8 mouse cellular contexts compared by ENCODE assay signal in genomic region chr13:107072345-107073038, GRCm38 (mm10). TPM values are rescaled to one million over a fixed set of nuclear protein-coding genes. Genes with fewer than 3 reads are reported as not detected.
DNase-seq lines count a peak whose midpoint lies in the region; ATAC-seq and TF ChIP-seq lines count a peak whose summit lies in the region.

No protein-coding gene starts in this region.

- H3K9ac ChIP-seq in heart, embryonic 13.5 days, result peak overlapping the region; percentile 76
- peak overlapping the region; percentile 52 for H3K9ac ChIP-seq in forebrain, postnatal 0 days
- H3K9ac ChIP-seq in liver, postnatal 0 days (replicated peaks), result 0 out of 2 replicates have a peak overlapping the region, but pooled peaks have one; percentile 7

- no peak for TF ChIP-seq EP300 in liver, postnatal 0 days (IDR thresholded peaks at IDR 0.05; ENCODE audit: low read depth)

- no peaks in the 10 kb centered on the region; the same call in 1 of the 2 replicates for H3K27me3 ChIP-seq in heart, embryonic 13.5 days (replicated peaks)
- no peaks in the 10 kb centered on the region for H3K27me3 ChIP-seq in forebrain, postnatal 0 days (ENCODE audit: insufficient read depth, low read length)
- H3K27me3 ChIP-seq in liver, postnatal 0 days (ENCODE audit: insufficient read depth, low read length), result no peaks in the 10 kb centered on the region

- DNase-seq in heart, postnatal 36 days, result no peak
- DNase-seq in R1 (ENCODE audit: low read depth, low spot score), result peak; percentile 11
- no peak for DNase-seq in forebrain, postnatal 0 days
- DNase-seq in liver, postnatal 0 days, result no peak
- no peak for DNase-seq in adrenal gland, adult (ENCODE audit: inconsistent age in 2 of 2, low spot score in 1 of 2)
- DNase-seq in thymus, postnatal 10 days (ENCODE audit: low spot score in 2 of 2), result no peak
- no peak for DNase-seq in right cerebral cortex, postnatal 10 days (ENCODE audit: low spot score in 2 of 2)

- H3K4me3 ChIP-seq in heart, embryonic 13.5 days, result peak overlapping the region; percentile 49
- H3K4me3 ChIP-seq in forebrain, postnatal 0 days (ENCODE audit: low read depth, low read length), result peak overlapping the region; percentile 21; the same call in 1 of the 2 replicates
- peak overlapping the region; percentile 24; the same call in 1 of the 2 replicates for H3K4me3 ChIP-seq in liver, postnatal 0 days (ENCODE audit: low read depth, low read length)

- WGBS in heart, embryonic 13.5 days, result 34% methylated on average over 11 of the region's 11 CpGs
- WGBS in forebrain, postnatal 0 days, result 13% methylated on average over 11 of the region's 11 CpGs
- WGBS in liver, postnatal 0 days (ENCODE audit: insufficient replicate concordance), result 58% methylated on average over 11 of the region's 11 CpGs

- H3K9me3 ChIP-seq in heart, embryonic 13.5 days, result no peaks in the 10 kb centered on the region
- no peaks in the 10 kb centered on the region for H3K9me3 ChIP-seq in forebrain, postnatal 0 days (ENCODE audit: low read length)
- H3K9me3 ChIP-seq in liver, postnatal 0 days (ENCODE audit: low read length), result no peaks in the 10 kb centered on the region

- H3K36me3 ChIP-seq in heart, embryonic 13.5 days, result no peaks in the 10 kb centered on the region
- H3K36me3 ChIP-seq in forebrain, postnatal 0 days (ENCODE audit: insufficient read depth), result no peaks in the 10 kb centered on the region
- no peaks in the 10 kb centered on the region for H3K36me3 ChIP-seq in liver, postnatal 0 days (replicated peaks; ENCODE audit: insufficient read depth, low read length)

- H3K4me1 ChIP-seq in heart, embryonic 13.5 days, result peaks cover 15% of the 10 kb centered on the region
- peaks cover 12% of the 10 kb centered on the region for H3K4me1 ChIP-seq in forebrain, postnatal 0 days (ENCODE audit: insufficient read depth)
- H3K4me1 ChIP-seq in liver, postnatal 0 days (ENCODE audit: insufficient read depth), result peaks cover 23% of the 10 kb centered on the region

- ATAC-seq in heart, embryonic 13.5 days (ENCODE audit: extremely low read depth, insufficient number of reproducible peaks, low FRiP score, low TSS enrichment), result no peak; the same call in 1 of the 2 replicates
- peak; percentile 54 for ATAC-seq in forebrain, postnatal 0 days
- no peak for ATAC-seq in liver, postnatal 0 days

- intact Hi-C loops in heart, postnatal 36 days (cut with DNase I), result no loop called here

- H3K27ac ChIP-seq in heart, embryonic 13.5 days (replicated peaks), result peak overlapping the region; percentile 48
- peak overlapping the region; percentile 69 for H3K27ac ChIP-seq in forebrain, postnatal 0 days (ENCODE audit: low read depth, low read length)
- H3K27ac ChIP-seq in liver, postnatal 0 days (ENCODE audit: low read depth), result no peak overlapping the region

- no peak for TF ChIP-seq CTCF in forebrain, postnatal 0 days (IDR thresholded peaks at IDR 0.05; ENCODE audit: low read depth)
- TF ChIP-seq CTCF in liver, postnatal 0 days (IDR thresholded peaks at IDR 0.05; ENCODE audit: low read depth), result no peak

- H3K4me2 ChIP-seq in heart, embryonic 13.5 days, result peak overlapping the region; percentile 77
- H3K4me2 ChIP-seq in forebrain, postnatal 0 days (ENCODE audit: low read depth), result peak overlapping the region; percentile 48
- H3K4me2 ChIP-seq in liver, postnatal 0 days (ENCODE audit: low read depth, low read length), result peak overlapping the region; percentile 65

RNA-seq across cellular contexts. Expression of gene Kif2a, which starts 50.6 kb away (rescaled TPM):
- 10.1 and 13.2 TPM in 2 replicates for polyA plus RNA-seq in heart, embryonic 13.5 days (2015; fragmentation: Nextera tagmentation; extraction: Ambion mirVana)
- total RNA-seq in heart, postnatal 36 days (2021), result 10 to 100 TPM; 33.2 to 35.4 TPM
- 43.4 and 43.6 TPM in 2 replicates for total RNA-seq in forebrain, postnatal 0 days (2014; rRNA removed)
- 59.8 and 65.5 TPM in 2 replicates for polyA plus RNA-seq in forebrain, postnatal 0 days (2015; fragmentation: Nextera tagmentation; extraction: Ambion mirVana)
- polyA plus RNA-seq in liver, postnatal 0 days (2015; fragmentation: Nextera tagmentation; extraction: Ambion mirVana), result 15.5 and 21.2 TPM in 2 replicates

Comparison
In these comparisons a context has a peak if more than half of its experiments do, and no peak if none do; other contexts are left out.
1. H3K9ac ChIP-seq: peak in every context shown above with its lines; median percentile 76 in heart, embryonic 13.5 days; 52 in forebrain, postnatal 0 days; 7 in liver, postnatal 0 days.